ENCODE assay signal across 8 mouse cellular contexts in the genomic region with DNA sequence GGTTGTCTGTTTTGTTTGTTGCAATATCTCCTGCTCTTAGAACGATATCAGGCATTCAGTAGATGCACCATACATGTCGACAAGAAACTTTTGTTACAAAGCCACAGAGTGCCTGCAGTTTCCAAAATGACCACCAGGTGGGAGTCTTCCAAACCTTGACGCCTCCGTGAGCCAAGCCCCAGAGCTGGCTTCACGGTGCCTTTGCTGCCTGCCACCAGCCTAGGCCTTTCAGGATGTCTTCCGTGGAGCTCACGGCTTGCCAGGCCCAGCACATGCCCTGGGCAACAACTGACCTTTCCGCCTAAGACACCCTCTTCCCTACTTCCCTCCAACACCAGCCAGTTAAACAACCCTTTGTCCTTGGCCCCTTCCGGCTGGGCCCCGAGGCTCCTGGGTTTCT. TPM values are rescaled to one million over a fixed set of nuclear protein-coding genes. Genes with fewer than 3 reads are reported as not detected.
DNase-seq lines count a peak whose midpoint lies in the region; ATAC-seq lines count a peak whose summit lies in the region.

No protein-coding gene starts in this region.

- H3K9ac ChIP-seq in hindbrain, embryonic 16.5 days (ENCODE audit: low read depth, low read length) = peak overlapping the region; percentile 51

- no peak overlapping the region for H3K4me3 ChIP-seq in hindbrain, embryonic 16.5 days (ENCODE audit: low read length)

- peak; percentile 87 for DNase-seq in T-cell, adult 2 months (ENCODE audit: low spot score)
- DNase-seq in cerebellum, postnatal 25 days = peak; percentile 88 to 92
- peak; percentile 79 for DNase-seq in gastrocnemius, adult 18-20 months (ENCODE audit: low spot score)
- peak; percentile 72 to 81 for DNase-seq in layer of hippocampus, postnatal 36 days
- peak; percentile 91 for DNase-seq in lung, postnatal 36 days
- DNase-seq in retina, embryonic 14.5 days (ENCODE audit: low spot score) = peak; percentile 94
- peak; percentile 88 to 92 for DNase-seq in thymus, postnatal 36 days

- peak; percentile 82 for ATAC-seq in hindbrain, embryonic 16.5 days

- H3K4me2 ChIP-seq in hindbrain, embryonic 16.5 days (ENCODE audit: low read length) = no peak overlapping the region

- no peak overlapping the region for H3K27ac ChIP-seq in hindbrain, embryonic 16.5 days (ENCODE audit: low read depth, low read length)

- H3K4me1 ChIP-seq in hindbrain, embryonic 16.5 days (ENCODE audit: control insufficient read depth, insufficient read depth, low read depth, low read length) = peaks cover 2% of the 10 kb centered on the region; the same call in 1 of the 2 replicates

- no peaks in the 10 kb centered on the region for H3K9me3 ChIP-seq in hindbrain, embryonic 16.5 days (ENCODE audit: control insufficient read depth, low read length)

- H3K36me3 ChIP-seq in hindbrain, embryonic 16.5 days (ENCODE audit: control insufficient read depth, insufficient read depth, low read length) = no peaks in the 10 kb centered on the region

- WGBS in hindbrain, embryonic 16.5 days = 22% methylated on average over 10 of the region's 10 CpGs

- no peaks in the 10 kb centered on the region for H3K27me3 ChIP-seq in hindbrain, embryonic 16.5 days (replicated peaks; ENCODE audit: control insufficient read depth, insufficient read depth, low read length)

RNA-seq across cellular contexts. Expression of a gene that starts 5.2 kb away (rescaled TPM):
- under 1 TPM; 0.46 to 0.50 TPM for total RNA-seq in gastrocnemius, adult 18-20 months (2021)
- polyA plus RNA-seq in hindbrain, embryonic 16.5 days (2015; fragmentation: Nextera tagmentation; extraction: Ambion mirVana) = 2.5 and 3.2 TPM in 2 replicates
- total RNA-seq in layer of hippocampus, postnatal 36 days (2021) = under 1 TPM; 0.17 to 0.48 TPM

RNA-seq across cellular contexts. Expression of a gene that starts 15.8 kb away (rescaled TPM):
- not detected for total RNA-seq in gastrocnemius, adult 18-20 months (2021)
- polyA plus RNA-seq in hindbrain, embryonic 16.5 days (2015; fragmentation: Nextera tagmentation; extraction: Ambion mirVana) = not detected in 2 replicates
- not detected for total RNA-seq in layer of hippocampus, postnatal 36 days (2021)

RNA-seq across cellular contexts. Expression of a gene that starts 31.1 kb away (rescaled TPM):
- total RNA-seq in gastrocnemius, adult 18-20 months (2021) = not detected
- 0.25 and 0.44 TPM in 2 replicates for polyA plus RNA-seq in hindbrain, embryonic 16.5 days (2015; fragmentation: Nextera tagmentation; extraction: Ambion mirVana)
- total RNA-seq in layer of hippocampus, postnatal 36 days (2021) = not detected

RNA-seq across cellular contexts. Expression of a gene that starts 34.6 kb away (rescaled TPM):
- total RNA-seq in gastrocnemius, adult 18-20 months (2021) = 10 to 100 TPM; 10.3 to 11.0 TPM
- 38.2 and 38.9 TPM in 2 replicates for polyA plus RNA-seq in hindbrain, embryonic 16.5 days (2015; fragmentation: Nextera tagmentation; extraction: Ambion mirVana)
- total RNA-seq in layer of hippocampus, postnatal 36 days (2021) = 10 to 100 TPM; 33.8 to 39.0 TPM

RNA-seq across cellular contexts. Expression of a gene that starts 48.4 kb away (rescaled TPM):
- 1 to 10 TPM; 1.7 to 2.1 TPM for total RNA-seq in gastrocnemius, adult 18-20 months (2021)
- polyA plus RNA-seq in hindbrain, embryonic 16.5 days (2015; fragmentation: Nextera tagmentation; extraction: Ambion mirVana) = 19.2 and 19.8 TPM in 2 replicates
- total RNA-seq in layer of hippocampus, postnatal 36 days (2021) = 10 to 100 TPM; 12.2 to 14.8 TPM
